Mouse (Mus musculus): ENCODE measurements around the gene Hist3h2a. TPM values are rescaled to one million over a fixed set of nuclear protein-coding genes. Genes with fewer than 3 reads are reported as not detected.
A peak's percentile ranks its signal among the peaks of the same experiment; 100 is the strongest.

The Hist3h2a gene
- polyA plus RNA-seq, 1 experiment from 2014 or later: 33.9 TPM

DNA sequence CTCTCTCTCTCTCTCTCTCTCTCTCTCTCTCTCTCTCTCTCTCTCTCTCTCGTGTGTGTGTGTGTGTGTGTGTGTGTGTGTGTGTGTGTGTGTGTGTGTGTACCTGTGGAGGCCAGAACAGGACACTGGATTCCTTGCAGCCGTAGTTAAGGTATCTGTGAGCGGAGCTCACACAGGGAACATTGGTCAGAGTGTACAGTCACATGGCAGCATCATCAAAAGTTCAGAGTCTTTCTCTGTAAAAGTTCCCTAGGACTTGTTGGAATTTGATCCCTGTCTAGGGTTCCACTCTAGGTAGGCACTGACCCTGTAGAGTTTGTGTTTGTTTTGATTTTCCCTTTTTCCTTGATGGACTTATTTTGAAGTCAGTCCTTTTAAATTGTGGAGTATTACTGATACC lies 27.8 kb upstream of the Hist3h2a start:
- Histone ChIP-seq H3K9me3 (ENCODE audit: control insufficient read depth, low read depth, low read length) (no peaks in the 10 kb centered on the region), H3K4me1 (ENCODE audit: control insufficient read depth, insufficient read depth, low read length) (no peaks in the 10 kb centered on the region), H3K4me3 (ENCODE audit: low read depth, low read length) (no peak overlapping the region), H3K27ac (ENCODE audit: low read length) (no peak overlapping the region), H3K27me3 (ENCODE audit: control insufficient read depth, insufficient read depth, low read length) (no peaks in the 10 kb centered on the region), H3K9ac (replicated peaks; ENCODE audit: low read depth, low read length) (no peak overlapping the region), H3K36me3 (ENCODE audit: control insufficient read depth, insufficient read depth, low read length) (peaks cover 2% of the 10 kb centered on the region), H3K4me2 (replicated peaks; ENCODE audit: low read depth, low read length) (no peak overlapping the region)
- WGBS: 67% methylated on average over 2 of the region's 3 CpGs
- ATAC-seq (ENCODE audit: insufficient number of reproducible peaks, insufficient read depth, low FRiP score, low read depth): no peak

DNA sequence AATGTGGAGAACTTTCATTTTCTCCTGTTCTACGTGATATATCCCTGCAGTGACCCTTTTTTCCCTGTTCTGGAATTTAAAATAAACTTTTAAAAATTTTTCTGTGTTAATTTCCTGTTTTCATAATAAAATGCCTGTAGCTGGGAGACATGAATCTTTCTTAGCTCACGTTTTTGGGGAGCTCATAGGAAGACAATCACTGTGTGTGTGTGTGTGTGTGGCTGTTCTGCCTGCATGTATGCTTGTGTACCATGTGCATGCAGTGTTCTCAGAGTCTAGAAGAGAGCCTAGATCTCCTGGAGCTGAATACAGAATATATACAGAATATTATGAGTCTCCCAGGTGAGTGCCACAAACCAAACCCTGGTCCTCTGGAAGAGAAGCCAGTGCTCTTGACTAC lies 27.4 kb upstream of the Hist3h2a start:
- H3K4me2 ChIP-seq (replicated peaks; ENCODE audit: low read depth, low read length): no peak overlapping the region
- 61% methylated on average over 2 of the region's 2 CpGs for WGBS

DNA sequence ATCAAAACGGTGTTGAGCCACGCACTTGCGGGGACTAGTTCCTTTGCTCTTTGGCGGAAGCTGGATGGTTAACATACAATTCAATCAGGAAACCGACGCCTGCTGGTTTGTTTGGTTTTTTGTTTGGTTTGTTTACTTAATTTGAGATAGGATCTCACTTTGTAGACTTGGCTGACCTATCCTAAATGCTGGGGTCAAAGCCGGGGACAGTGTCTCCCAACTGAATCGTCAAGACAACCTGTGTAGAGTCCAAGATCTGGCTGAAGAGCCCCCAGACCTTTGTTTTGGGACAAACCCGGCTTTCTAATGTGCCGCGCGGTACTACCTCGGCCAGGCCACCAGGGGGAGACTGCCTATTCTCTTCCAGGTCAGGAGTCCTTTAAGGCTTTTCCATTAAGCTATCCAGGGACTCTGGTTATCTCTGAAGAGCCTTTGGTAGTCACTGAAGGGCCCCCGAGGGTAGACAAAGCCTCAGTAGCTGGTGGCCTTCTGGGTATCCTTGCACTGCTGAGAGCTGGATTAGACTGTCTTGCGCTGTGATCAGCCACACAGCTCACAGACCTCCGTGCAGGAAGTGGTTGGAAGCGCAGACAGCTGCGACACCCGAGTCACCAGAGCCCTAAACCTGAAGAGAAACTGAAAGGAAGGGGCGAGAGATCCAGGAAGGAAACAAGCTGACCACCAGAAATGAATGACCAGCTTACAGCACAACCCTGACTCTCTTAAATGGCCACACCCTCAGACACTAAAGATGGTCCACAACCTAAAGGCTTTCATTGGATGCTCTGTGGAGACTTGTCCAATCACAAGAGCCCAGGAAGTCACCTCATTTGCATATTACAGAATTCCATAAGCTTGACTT lies 26.5 kb upstream of the Hist3h2a start:
- ATAC-seq (ENCODE audit: insufficient number of reproducible peaks, insufficient read depth, low FRiP score, low read depth): no peak
- Histone ChIP-seq H3K4me3 (ENCODE audit: low read depth, low read length) (no peak overlapping the region), H3K4me1 (ENCODE audit: control insufficient read depth, insufficient read depth, low read length) (no peaks in the 10 kb centered on the region), H3K9ac (replicated peaks; ENCODE audit: low read depth, low read length) (no peak overlapping the region), H3K36me3 (ENCODE audit: control insufficient read depth, insufficient read depth, low read length) (peaks cover 13% of the 10 kb centered on the region), H3K9me3 (ENCODE audit: control insufficient read depth, low read depth, low read length) (no peaks in the 10 kb centered on the region), H3K4me2 (replicated peaks; ENCODE audit: low read depth, low read length) (peak overlapping the region; percentile 28; the same call in 1 of the 2 replicates), H3K27me3 (ENCODE audit: control insufficient read depth, insufficient read depth, low read length) (no peaks in the 10 kb centered on the region), H3K27ac (ENCODE audit: low read length) (no peak overlapping the region)
- WGBS: 26% methylated on average over 20 of the region's 20 CpGs

More for the DNA sequence above, 27.4 kb upstream of the Hist3h2a start:
- Histone ChIP-seq H3K4me3 (ENCODE audit: low read depth, low read length) (no peak overlapping the region), H3K27ac (ENCODE audit: low read length) (no peak overlapping the region), H3K9ac (replicated peaks; ENCODE audit: low read depth, low read length) (no peak overlapping the region), H3K4me1 (ENCODE audit: control insufficient read depth, insufficient read depth, low read length) (no peaks in the 10 kb centered on the region), H3K36me3 (ENCODE audit: control insufficient read depth, insufficient read depth, low read length) (peaks cover 6% of the 10 kb centered on the region), H3K27me3 (ENCODE audit: control insufficient read depth, insufficient read depth, low read length) (no peaks in the 10 kb centered on the region), H3K9me3 (ENCODE audit: control insufficient read depth, low read depth, low read length) (no peaks in the 10 kb centered on the region)
- no peak for ATAC-seq (ENCODE audit: insufficient number of reproducible peaks, insufficient read depth, low FRiP score, low read depth)

DNA sequence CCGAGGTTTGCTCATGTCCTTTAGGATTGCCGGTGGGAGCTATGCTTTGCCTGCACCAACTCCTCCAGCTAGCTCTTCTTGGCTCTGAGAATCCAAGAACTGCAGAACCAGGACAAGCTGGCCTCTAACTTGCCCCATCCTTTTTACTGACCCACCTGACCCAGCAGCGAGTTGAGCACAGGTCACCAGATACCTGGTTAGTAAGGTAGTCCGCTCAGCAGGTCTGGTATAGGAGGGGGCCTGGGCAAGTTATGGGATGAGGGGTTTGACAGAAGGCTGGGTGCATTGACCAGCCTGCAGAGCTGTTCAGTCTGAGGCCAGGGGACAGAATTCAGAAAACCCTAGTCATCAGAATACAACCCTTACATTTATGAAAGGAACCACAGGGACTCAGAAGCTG lies 25.4 kb upstream of the Hist3h2a start:
- Histone ChIP-seq H3K4me1 (ENCODE audit: control insufficient read depth, insufficient read depth, low read length) (no peaks in the 10 kb centered on the region), H3K36me3 (ENCODE audit: control insufficient read depth, insufficient read depth, low read length) (peaks cover 23% of the 10 kb centered on the region), H3K27ac (ENCODE audit: low read length) (no peak overlapping the region), H3K9ac (replicated peaks; ENCODE audit: low read depth, low read length) (no peak overlapping the region), H3K27me3 (ENCODE audit: control insufficient read depth, insufficient read depth, low read length) (no peaks in the 10 kb centered on the region), H3K9me3 (ENCODE audit: control insufficient read depth, low read depth, low read length) (no peaks in the 10 kb centered on the region), H3K4me3 (ENCODE audit: low read depth, low read length) (no peak overlapping the region), H3K4me2 (replicated peaks; ENCODE audit: low read depth, low read length) (no peak overlapping the region)
- ATAC-seq (ENCODE audit: insufficient number of reproducible peaks, insufficient read depth, low FRiP score, low read depth): no peak
- 58% methylated on average over 4 of the region's 4 CpGs for WGBS

DNA sequence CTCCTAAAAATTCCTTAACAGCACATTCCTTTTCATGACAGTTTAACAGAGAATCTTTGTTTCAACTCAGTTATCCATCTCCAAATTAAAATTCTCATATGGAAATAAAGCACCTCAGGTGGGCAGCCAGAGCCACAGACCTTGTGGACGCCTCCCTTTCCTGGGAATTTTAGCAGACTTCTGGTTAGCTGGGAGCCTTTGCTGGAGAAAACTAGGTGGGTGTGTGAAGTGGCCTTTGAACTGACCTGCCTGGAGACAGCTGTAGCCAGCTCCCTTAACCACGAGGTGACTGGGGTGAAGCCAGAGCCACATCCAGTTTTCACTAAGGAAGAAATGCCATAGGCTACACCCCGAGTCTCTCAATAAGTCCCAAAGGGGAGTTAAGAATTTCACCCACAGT lies 24.8 kb upstream of the Hist3h2a start:
- no peak overlapping the region for H3K9ac ChIP-seq (replicated peaks; ENCODE audit: low read depth, low read length)
- H3K27me3 ChIP-seq (ENCODE audit: control insufficient read depth, insufficient read depth, low read length): no peaks in the 10 kb centered on the region
- H3K36me3 ChIP-seq (ENCODE audit: control insufficient read depth, insufficient read depth, low read length): peaks cover 29% of the 10 kb centered on the region
- 45% methylated on average over 3 of the region's 3 CpGs for WGBS
- H3K9me3 ChIP-seq (ENCODE audit: control insufficient read depth, low read depth, low read length): no peaks in the 10 kb centered on the region
- no peaks in the 10 kb centered on the region for H3K4me1 ChIP-seq (ENCODE audit: control insufficient read depth, insufficient read depth, low read length)
- ATAC-seq (ENCODE audit: insufficient number of reproducible peaks, insufficient read depth, low FRiP score, low read depth): no peak
- no peak overlapping the region for H3K27ac ChIP-seq (ENCODE audit: low read length)
- no peak overlapping the region for H3K4me2 ChIP-seq (replicated peaks; ENCODE audit: low read depth, low read length)
- H3K4me3 ChIP-seq (ENCODE audit: low read depth, low read length): no peak overlapping the region

DNA sequence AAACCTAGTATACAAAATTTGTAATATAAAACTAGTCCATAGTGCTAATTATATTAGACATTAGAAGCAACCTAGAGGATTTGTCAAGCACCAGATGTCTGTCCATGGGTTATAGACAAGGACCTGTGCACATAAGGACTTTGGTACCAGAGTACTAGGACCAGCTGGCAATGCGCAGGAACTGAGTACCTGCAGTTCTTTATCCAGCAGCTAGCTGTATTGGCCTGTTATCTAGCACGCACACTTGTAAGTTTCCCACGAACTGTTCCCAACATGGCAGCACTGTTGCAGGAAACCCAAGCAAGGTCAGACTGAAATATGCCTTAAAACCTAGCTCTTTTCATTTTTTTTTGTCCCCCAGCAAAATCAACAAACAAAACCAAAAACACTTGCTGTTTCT lies 24.2 kb upstream of the Hist3h2a start:
- H3K9me3 ChIP-seq (ENCODE audit: control insufficient read depth, low read depth, low read length): no peaks in the 10 kb centered on the region
- no peak overlapping the region for H3K9ac ChIP-seq (replicated peaks; ENCODE audit: low read depth, low read length)
- no peak overlapping the region for H3K4me3 ChIP-seq (ENCODE audit: low read depth, low read length)
- no peaks in the 10 kb centered on the region for H3K4me1 ChIP-seq (ENCODE audit: control insufficient read depth, insufficient read depth, low read length)
- H3K36me3 ChIP-seq (ENCODE audit: control insufficient read depth, insufficient read depth, low read length): peaks cover 29% of the 10 kb centered on the region
- H3K4me2 ChIP-seq (replicated peaks; ENCODE audit: low read depth, low read length): no peak overlapping the region
- H3K27ac ChIP-seq (ENCODE audit: low read length): no peak overlapping the region
- 92% methylated on average over 3 of the region's 3 CpGs for WGBS
- H3K27me3 ChIP-seq (ENCODE audit: control insufficient read depth, insufficient read depth, low read length): no peaks in the 10 kb centered on the region
- ATAC-seq (ENCODE audit: insufficient number of reproducible peaks, insufficient read depth, low FRiP score, low read depth): no peak

DNA sequence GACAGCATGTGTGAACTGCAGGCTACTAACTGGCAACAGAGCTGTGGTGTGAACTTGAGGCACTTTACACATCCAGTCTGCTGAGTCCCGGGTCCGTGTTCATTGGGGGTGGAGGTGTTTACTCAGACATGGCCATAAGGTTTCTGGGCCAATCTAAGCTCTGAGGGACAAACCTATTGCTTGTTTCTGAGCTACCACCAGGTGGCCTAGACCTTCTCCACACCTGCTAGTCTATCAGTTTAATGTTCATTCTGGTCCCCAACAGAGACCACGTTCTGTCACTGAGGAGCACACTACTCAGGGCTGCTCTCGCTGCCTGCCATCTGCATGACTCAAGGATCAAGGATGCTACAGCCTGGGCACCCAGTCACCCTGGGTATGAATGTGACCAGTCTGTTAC lies 22.9 kb upstream of the Hist3h2a start:
- no peaks in the 10 kb centered on the region for H3K9me3 ChIP-seq (ENCODE audit: control insufficient read depth, low read depth, low read length)
- WGBS: 68% methylated on average over 4 of the region's 4 CpGs
- H3K27me3 ChIP-seq (ENCODE audit: control insufficient read depth, insufficient read depth, low read length): no peaks in the 10 kb centered on the region
- peaks cover 37% of the 10 kb centered on the region for H3K36me3 ChIP-seq (ENCODE audit: control insufficient read depth, insufficient read depth, low read length)
- H3K4me2 ChIP-seq (replicated peaks; ENCODE audit: low read depth, low read length): no peak overlapping the region
- H3K27ac ChIP-seq (ENCODE audit: low read length): no peak overlapping the region
- peaks cover 1% of the 10 kb centered on the region; the same call in 1 of the 2 replicates for H3K4me1 ChIP-seq (ENCODE audit: control insufficient read depth, insufficient read depth, low read length)
- no peak overlapping the region for H3K9ac ChIP-seq (replicated peaks; ENCODE audit: low read depth, low read length)
- ATAC-seq (ENCODE audit: insufficient number of reproducible peaks, insufficient read depth, low FRiP score, low read depth): no peak
- H3K4me3 ChIP-seq (ENCODE audit: low read depth, low read length): no peak overlapping the region

DNA sequence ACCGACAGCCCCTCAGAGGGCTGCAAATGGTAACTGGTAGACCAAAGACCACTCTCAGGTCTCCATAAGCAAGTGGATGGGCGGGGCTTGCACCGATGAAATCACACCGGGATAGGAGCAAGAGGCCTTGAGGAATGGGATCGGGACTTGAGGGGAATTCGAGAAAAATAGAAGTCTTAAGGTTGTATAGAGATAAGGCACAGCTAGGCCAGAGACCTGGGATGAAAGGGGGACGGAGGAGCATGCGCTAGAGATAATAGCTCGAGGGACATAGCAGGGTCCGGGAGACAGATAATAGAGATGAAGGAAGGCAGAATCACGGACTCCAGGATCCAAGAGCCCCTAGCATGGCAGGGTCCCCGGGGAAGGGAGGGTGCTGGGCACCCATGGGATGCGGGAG lies 16.6 kb upstream of the Hist3h2a start:
- Histone ChIP-seq H3K27ac (ENCODE audit: low read length) (peak overlapping the region; percentile 94; the same call in 1 of the 2 replicates), H3K9me3 (ENCODE audit: control insufficient read depth, low read depth, low read length) (no peaks in the 10 kb centered on the region), H3K36me3 (ENCODE audit: control insufficient read depth, insufficient read depth, low read length) (peaks cover 33% of the 10 kb centered on the region), H3K4me3 (ENCODE audit: low read depth, low read length) (peak overlapping the region; percentile 97), H3K4me2 (replicated peaks; ENCODE audit: low read depth, low read length) (peak overlapping the region; percentile 94), H3K27me3 (ENCODE audit: control insufficient read depth, insufficient read depth, low read length) (no peaks in the 10 kb centered on the region), H3K4me1 (ENCODE audit: control insufficient read depth, insufficient read depth, low read length) (peaks cover 13% of the 10 kb centered on the region), H3K9ac (replicated peaks; ENCODE audit: low read depth, low read length) (peak overlapping the region; percentile 97)
- ATAC-seq (ENCODE audit: insufficient number of reproducible peaks, insufficient read depth, low FRiP score, low read depth): no peak
- WGBS: 1% methylated on average over 12 of the region's 13 CpGs
